Mouse (Mus musculus): ENCODE results near the gene Amigo1.

The Amigo1 gene

GRCm38 (mm10) chr3:108186098-108187047 is at the start of gene Amigo1:
TSS of gene Amigo1 (plus strand) at chr3:108186335.
- DNase-seq (ENCODE audit: low spot score): no peak

- DNase-seq (ENCODE audit: low spot score): no peak
These were observed 47.0 kb upstream of the Amigo1 start for GRCm38 (mm10) chr3:108139113-108139512.

DNA sequence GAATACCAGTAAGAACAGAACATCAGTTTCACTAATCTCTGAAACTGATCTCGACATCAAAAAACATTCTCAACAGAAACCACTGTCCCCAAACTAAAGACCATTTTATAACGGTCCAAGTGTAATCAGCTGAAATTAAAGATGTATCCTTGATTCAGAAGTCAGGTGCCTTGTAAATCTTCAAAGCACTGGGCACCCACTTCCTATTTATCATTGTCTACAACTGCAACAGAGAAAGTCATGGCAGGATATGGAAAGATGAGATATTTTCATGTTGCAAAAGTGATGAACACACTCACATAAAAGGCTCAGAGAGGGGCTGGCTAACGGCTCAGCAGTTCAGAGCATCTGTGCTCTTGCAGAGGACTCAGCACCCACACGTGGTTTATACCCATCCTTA is 45.3 kb upstream of the Amigo1 start:
- no peak for DNase-seq (ENCODE audit: low spot score)

DNA sequence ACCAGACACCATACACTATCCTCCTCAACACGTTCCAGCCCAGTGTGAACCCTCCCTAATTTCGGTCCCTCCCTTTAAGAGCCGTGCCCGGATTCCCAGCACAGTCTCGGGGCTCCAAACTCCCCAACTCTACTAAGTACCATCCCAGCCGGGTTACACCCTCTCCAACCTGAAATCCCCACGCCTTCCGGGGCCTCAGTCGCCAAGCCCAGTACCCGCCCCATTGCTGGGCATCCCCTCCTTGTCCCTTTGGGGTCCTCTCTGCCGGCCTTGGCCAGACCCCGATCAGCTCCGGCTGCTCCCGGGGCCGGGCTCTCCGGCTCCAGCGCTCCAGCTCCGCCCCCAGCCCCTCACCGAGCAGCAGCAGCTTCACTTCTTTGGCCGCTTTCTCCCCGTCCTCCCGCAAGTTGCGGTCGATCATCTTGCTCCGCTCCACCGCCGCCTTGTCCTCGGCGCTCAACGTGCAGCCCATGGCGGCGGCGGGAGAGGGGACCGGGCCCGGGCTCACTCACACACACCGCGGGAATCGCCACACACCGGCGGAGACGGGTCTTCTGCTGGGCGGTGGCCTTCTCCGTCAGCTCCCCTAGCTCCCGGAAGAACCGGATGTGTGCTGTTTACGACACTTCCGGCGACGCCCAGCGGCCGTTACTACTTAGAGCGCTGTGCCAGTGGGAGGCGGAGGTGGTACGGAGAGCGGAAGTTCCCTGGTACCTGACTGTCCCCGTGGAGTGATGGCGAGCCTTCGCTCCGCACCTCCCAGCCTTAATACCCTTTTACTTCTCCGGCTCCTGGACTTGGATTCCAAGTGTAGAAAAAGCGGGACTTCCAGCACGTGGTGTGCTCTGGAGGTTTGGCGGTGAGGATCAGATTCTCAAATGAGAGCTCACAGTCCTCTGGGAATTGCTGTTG is 40.3 kb upstream of the Amigo1 start, which contains the start of gene Gnai3:
Gnai3 (minus strand) TSS at position 613 of the 912 bp plus-strand sequence.
- peak; percentile 64 for DNase-seq (ENCODE audit: low spot score)

- DNase-seq (ENCODE audit: low spot score): no peak
These were observed 39.5 kb upstream of the Amigo1 start for GRCm38 (mm10) chr3:108146671-108147070.

- peak; percentile 94 for DNase-seq (ENCODE audit: low spot score)
These were observed 38.5 kb upstream of the Amigo1 start for GRCm38 (mm10) chr3:108147386-108148235.

- no peak for DNase-seq (ENCODE audit: low spot score)
These were observed 33.8 kb upstream of the Amigo1 start for GRCm38 (mm10) chr3:108152290-108152689.

DNA sequence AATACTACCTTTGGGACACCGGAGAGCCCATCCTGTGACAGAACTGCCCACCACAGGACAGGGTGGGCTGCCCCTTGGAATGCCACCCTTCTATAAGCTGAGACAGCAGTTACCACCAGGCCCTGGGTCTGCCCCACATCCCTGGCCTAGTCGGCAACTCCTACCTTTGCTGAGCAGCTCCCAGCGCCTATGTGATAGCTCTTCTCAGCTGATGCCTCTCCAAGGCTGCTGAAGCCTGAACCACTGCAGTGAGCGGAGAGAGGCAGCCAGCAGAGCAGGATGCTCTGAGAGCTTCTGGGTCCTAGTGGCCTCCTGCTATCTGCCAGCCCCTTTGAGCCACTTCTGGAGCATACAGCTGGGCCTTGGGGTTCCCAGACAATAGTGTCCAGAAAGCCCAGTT is 31.5 kb upstream of the Amigo1 start, which contains the start of gene Gpr61:
Gpr61 (minus strand) TSS at position 227 of the 400 bp plus-strand sequence.
- DNase-seq (ENCODE audit: low spot score): peak; percentile 55

DNA sequence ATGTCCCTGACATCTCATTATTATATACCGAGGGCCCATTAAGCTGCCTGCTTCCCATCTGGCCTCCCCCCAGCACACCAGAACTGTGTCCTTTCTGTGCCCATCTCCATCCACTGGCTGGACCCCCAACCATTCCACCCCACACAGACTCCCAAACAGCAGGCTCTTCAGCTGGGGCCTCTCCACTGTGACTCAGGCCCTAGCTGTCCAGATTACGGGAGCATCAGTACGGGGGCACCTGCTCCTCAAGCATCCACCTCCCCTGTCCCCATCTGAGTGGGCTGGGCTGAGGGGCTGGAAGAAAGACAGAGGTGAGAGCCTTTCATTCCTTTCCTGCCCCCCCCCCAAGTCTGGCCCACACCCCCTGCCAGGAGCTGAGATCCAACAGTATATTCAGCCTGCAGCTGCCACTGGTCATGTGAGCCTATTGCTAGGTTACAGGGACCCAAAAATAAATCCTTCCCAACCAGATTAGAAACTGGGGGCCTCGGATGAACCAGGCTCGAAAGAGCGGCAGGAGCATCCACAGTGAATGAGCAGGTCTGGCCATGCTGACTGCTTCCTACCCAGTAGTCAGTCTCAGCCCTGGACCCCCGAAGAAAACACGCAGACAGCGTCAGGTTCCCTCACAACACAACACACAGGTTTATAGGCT is 27.6 kb upstream of the Amigo1 start:
- DNase-seq (ENCODE audit: low spot score): peak; percentile 52

GRCm38 (mm10) chr3:108164091-108164490 is 22.0 kb upstream of the Amigo1 start:
- DNase-seq (ENCODE audit: low spot score): no peak

DNA sequence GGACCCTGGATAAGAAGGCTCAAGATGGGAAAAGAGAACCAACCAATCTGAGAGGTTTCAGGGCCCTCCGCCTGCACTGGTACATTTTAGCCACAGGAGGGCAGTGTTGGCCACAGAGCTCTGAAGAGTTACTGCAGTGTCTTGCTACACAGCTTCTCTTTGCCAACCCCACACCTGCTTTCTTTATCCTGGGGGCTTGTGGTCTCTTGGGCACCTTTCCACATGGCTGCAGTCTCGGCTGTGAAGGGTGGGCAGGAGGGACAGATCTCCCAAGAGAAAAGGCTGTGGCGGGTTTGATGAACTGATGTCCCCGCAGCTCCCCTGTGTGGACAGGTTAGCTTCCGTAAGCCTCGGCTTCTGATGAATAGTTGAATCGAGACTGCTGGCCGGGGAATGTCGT is 21.3 kb upstream of the Amigo1 start:
- peak; percentile 82 for DNase-seq (ENCODE audit: low spot score)

DNA sequence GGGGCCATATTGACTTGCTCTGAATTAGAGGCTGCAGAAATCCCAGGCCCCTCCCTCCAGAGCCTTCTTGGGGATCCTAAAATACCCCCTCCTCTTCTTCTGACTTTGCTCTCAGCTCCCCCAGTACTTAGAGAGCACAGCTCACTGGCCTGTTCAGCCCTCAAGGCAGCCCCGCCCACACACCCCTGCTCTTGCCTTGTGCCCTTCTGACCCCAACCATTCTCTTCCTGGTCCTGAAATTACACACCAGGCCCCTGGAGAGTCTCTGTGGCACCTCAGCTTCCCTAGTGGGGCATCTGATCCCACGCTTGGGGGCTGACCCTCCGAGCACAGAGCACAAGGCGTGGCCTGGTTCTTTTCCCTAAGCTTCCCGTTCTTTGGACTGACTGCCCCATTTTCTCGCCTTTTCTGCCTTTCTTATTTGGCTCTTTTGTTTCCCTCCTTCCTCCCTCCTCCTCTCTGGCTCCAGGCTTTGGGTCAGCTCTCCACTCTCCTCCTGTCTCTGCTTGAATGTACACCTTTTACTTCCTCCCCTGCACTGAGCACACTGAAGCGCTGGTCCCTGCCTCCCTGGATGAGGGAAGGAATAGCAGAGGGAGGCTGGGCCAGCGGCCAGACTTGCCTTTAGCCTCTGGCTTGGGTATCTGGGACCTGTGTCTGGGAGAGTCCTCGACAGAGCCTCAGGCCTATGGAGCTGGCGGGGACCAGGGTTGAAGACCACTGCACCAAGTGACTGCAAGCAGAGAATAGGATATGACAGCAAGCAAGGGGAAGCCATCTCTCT is 20.4 kb upstream of the Amigo1 start:
- no peak for DNase-seq (ENCODE audit: low spot score)

DNA sequence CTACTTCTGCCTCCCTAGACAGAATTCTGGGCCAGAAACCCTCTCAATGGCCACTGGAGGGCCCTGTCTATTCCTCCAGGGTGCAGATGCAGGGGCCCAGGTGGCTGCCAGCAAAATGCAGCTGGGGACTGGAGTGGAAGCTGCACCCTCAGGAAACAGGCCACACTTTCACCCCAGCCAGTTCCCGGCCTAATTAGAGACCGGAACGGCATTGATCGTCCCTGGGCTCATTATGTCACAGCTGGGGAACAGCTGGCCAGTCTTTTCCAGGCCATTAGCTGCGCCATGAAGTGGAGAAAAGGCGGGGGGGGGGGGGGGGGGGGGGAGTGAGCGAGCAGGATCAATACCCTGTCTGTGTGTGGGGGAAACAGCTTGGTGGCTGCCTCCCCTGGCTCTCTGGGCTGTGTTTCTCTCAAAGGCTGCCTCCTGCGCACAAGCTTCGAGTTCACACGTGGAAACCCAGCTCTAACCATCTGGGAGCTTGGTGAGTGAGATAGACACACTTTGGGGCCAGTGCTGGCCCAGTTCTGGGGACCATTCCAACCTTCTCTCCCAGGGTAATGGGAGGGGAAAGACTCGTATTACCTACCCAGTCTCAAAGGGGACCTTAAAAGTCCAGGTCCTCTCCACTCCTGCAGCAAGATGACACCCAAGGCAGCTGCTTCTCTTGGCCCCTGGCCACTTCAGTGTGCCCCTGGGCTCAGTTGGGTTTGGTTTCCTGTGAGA is 19.5 kb upstream of the Amigo1 start:
- DNase-seq (ENCODE audit: low spot score): no peak

- no peak for DNase-seq (ENCODE audit: low spot score)
These were observed 18.6 kb upstream of the Amigo1 start for GRCm38 (mm10) chr3:108167499-108167898.

DNA sequence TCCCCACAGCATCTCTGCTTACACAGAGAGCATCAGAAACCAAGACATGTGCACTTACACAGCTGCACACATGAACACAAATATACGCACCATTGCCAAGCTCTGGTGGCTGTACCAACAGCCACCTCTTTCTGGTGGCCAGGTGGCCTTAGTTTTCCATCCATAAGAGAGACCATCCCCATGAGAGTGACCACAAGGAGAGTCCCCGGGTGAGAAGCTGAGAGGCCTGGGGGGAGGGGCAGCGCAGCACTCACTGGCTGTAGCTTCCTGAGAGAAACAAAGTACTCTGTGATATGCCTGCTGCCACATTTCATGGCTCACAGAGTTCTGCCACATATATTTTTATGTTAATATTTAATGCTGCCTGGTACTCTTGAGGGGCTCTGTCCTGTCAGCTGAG is 16.9 kb upstream of the Amigo1 start:
- DNase-seq (ENCODE audit: low spot score): no peak

GRCm38 (mm10) chr3:108174672-108175531 is 11.2 kb upstream of the Amigo1 start:
- DNase-seq (ENCODE audit: low spot score): no peak

DNA sequence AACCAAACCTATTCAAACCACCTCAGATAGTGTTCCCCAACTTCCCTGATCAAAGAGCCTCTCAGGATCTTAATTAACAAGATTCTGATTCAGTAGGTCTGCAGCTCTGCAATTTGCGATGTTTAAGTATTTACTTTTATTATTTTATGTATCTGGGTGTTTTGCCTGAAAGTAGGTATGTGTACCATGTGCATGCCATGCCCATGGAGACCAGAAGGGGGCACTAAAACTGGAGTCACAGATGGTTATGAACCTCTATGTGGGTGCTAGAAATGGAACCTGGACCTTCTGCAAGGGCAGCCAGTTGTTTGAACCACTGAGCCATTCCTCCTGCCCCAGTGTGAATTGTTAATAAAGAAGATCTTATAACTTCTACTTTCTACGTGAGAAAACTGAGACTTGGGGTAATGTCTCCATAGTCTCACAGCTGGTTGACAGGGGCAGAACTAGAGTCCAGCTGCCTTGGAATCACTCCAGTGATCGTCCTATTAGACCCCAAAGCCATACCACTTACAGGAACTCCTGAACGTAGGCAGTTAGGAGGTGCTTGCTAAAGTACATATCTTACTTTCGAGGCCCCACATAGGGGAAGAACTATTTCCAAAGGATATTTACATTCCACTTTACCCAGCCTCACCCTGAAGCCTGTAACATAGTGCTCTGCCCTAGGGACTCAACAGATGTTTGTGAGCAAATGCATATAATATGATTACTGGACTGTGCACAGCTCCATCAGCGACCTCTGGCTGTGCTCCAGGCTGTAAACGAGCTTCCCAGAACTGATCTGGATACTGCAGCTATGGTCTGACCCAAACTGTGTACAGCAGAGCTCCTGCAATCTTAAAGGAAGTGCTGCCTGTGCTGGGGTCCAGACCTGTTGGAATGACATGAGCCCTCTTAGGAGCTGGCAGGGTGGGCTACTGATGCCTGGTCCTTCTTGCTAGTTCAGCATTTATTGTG is 7.1 kb upstream of the Amigo1 start:
- DNase-seq (ENCODE audit: low spot score): no peak

Measured in layer of hippocampus, adult 9-10 months (tissue).